Mouse (Mus musculus): Measurements from ENCODE around the gene St6galnac3. TPM values are rescaled to one million over a fixed set of nuclear protein-coding genes. Genes with fewer than 3 reads are reported as not detected.

St6galnac3 gene
- polyA plus RNA-seq, 1 experiment from 2014 or later, result 10.2 TPM

DNA sequence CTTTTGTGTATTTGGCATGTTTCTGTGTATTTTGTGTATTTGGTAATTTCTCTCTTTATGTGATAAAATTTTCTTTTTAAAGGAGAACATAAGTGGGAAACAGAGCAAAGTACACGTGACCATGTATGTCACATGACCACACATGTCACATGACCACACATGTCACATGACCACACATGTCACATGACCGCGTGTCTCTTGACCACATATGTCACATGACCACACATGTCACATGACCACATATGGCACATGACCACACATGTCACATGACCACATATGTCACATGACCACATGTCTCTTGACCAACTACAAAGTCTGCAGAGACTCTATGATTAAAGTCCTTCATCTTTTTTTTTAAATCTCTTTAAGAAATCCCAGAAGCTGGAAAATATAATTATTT lies 413.0 kb downstream of the St6galnac3 start:
- Histone ChIP-seq H3K4me1 (replicated peaks) (no peaks in the 10 kb centered on the region), H3K27ac (replicated peaks) (no peak overlapping the region), H3K36me3 (replicated peaks) (no peaks in the 10 kb centered on the region), H3K9ac (no peak overlapping the region), H3K27me3 (no peaks in the 10 kb centered on the region), H3K4me2 (no peak overlapping the region), H3K4me3 (replicated peaks) (no peak overlapping the region), H3K9me3 (replicated peaks) (no peaks in the 10 kb centered on the region)
- no peak for ATAC-seq (ENCODE audit: insufficient read depth)
- 80% methylated on average over 3 of the region's 3 CpGs for WGBS (ENCODE audit: insufficient replicate concordance)

DNA sequence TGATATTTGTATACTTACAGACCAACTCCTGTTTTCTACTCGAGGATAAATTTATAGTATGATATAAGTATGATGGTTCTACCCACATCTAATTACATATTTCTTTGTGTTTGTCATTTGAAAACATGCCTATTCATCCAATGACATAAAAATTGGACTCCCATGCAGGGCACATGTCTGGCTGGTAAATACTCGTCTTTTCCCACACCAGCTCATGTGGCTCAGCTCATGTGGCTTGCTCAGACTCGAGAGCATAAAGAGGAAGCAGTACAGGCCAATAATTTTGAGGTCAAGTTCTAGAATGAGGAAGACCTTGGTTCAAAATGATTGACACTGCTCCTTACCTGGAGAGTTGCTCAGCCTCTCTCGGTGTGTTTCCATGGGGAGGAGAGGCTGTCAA lies 416.6 kb downstream of the St6galnac3 start:
- H3K27me3 ChIP-seq, result no peaks in the 10 kb centered on the region
- no peak overlapping the region for H3K9ac ChIP-seq
- 45% methylated on average over 4 of the region's 4 CpGs for WGBS (ENCODE audit: insufficient replicate concordance)
- no peak for ATAC-seq (ENCODE audit: insufficient read depth)
- no peaks in the 10 kb centered on the region for H3K36me3 ChIP-seq (replicated peaks)
- H3K4me2 ChIP-seq, result no peak overlapping the region
- no peak overlapping the region for H3K27ac ChIP-seq (replicated peaks)
- H3K4me1 ChIP-seq (replicated peaks), result no peaks in the 10 kb centered on the region
- no peak overlapping the region for H3K4me3 ChIP-seq (replicated peaks)
- no peaks in the 10 kb centered on the region for H3K9me3 ChIP-seq (replicated peaks)

DNA sequence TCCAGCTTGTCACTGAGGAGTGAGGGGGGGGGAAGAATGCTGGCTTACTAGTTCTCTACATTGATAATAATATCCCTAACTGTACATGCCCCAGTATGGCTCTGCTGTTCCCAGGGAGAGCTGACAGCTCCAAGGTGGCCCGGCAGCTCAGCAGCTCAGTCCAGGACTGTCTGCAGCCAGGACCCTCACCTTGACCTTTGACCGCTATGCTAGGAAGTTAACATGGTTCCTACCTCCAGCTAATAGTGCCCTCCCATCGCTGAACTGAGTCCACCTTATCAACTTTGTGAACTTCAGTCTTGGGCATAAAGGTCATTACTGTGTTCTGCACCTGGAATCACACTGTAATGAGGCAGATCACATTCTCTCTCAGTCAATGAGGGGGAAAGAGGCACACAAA lies 419.8 kb downstream of the St6galnac3 start:
- 57% methylated on average over 3 of the region's 3 CpGs for WGBS (ENCODE audit: insufficient replicate concordance)

DNA sequence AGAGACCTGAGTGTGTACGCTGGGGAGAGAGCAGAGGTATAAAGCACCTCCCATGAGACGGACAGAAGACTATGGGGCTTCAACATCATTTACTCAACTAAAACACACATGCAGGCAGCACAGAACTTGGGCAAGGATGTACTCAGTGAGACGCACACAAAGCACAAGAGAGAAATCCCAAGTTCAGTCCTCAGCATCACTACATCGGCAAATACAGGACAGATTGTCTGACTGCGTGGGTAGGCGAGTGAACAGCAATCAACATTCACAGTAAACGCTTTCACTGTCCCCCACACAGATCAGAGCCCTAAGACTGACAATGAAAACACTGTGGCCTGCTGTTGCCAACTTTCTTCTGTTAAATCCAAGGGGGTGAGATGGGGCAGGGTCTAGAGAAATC lies 422.6 kb downstream of the St6galnac3 start:
- H3K4me3 ChIP-seq (replicated peaks), result no peak overlapping the region
- no peak overlapping the region for H3K9ac ChIP-seq
- no peaks in the 10 kb centered on the region for H3K4me1 ChIP-seq (replicated peaks)
- 77% methylated on average over 7 of the region's 7 CpGs for WGBS (ENCODE audit: insufficient replicate concordance)
- no peak overlapping the region for H3K4me2 ChIP-seq
- H3K27ac ChIP-seq (replicated peaks), result no peak overlapping the region
- no peaks in the 10 kb centered on the region for H3K9me3 ChIP-seq (replicated peaks)
- no peaks in the 10 kb centered on the region for H3K27me3 ChIP-seq
- no peaks in the 10 kb centered on the region for H3K36me3 ChIP-seq (replicated peaks)
- ATAC-seq (ENCODE audit: insufficient read depth), result no peak

More for the DNA sequence above, 419.8 kb downstream of the St6galnac3 start:
- Histone ChIP-seq H3K4me2 (no peak overlapping the region), H3K9ac (no peak overlapping the region), H3K9me3 (replicated peaks) (no peaks in the 10 kb centered on the region), H3K27me3 (no peaks in the 10 kb centered on the region), H3K27ac (replicated peaks) (no peak overlapping the region), H3K4me1 (replicated peaks) (no peaks in the 10 kb centered on the region), H3K4me3 (replicated peaks) (no peak overlapping the region), H3K36me3 (replicated peaks) (no peaks in the 10 kb centered on the region)
- ATAC-seq (ENCODE audit: insufficient read depth), result no peak

DNA sequence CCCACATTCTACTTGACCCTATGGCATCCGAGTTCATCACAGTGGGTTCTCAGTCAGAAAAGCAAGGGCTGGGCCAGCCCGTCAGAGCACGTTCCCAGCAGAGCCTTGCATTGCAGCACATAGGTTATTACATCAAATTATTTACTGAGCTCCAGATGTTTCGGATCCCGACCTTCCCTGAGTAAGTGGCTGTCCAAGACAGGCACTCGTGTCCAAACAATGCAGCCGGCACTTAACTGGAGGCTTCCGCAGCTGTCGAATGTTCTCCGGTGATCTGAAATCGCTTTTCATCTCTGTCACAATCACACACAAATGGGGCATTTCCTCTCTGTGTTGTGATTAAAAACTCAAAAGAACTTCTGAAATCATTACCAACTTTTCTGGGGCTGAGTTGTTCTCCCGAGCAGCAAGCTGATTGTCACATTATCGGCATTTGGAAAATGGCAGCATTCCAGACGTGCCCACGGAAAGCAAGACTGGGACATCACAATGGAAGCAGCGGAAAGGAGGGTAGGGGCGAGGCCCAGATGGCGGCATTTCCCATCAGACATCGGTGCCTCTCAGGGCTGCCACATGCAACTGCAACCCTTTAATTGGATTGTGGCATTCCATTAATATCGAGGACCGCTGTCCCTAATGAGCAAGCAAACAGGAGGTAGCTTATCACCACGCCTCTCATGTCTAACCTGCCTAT lies 428.5 kb downstream of the St6galnac3 start:
- Histone ChIP-seq H3K4me1 (replicated peaks) (no peaks in the 10 kb centered on the region), H3K4me2 (no peak overlapping the region), H3K4me3 (replicated peaks) (no peak overlapping the region), H3K36me3 (replicated peaks) (no peaks in the 10 kb centered on the region), H3K9me3 (replicated peaks) (no peaks in the 10 kb centered on the region), H3K27me3 (no peaks in the 10 kb centered on the region), H3K9ac (no peak overlapping the region), H3K27ac (replicated peaks) (no peak overlapping the region)
- WGBS (ENCODE audit: insufficient replicate concordance), result 75% methylated on average over 22 of the region's 22 CpGs
- ATAC-seq (ENCODE audit: insufficient read depth), result no peak

DNA sequence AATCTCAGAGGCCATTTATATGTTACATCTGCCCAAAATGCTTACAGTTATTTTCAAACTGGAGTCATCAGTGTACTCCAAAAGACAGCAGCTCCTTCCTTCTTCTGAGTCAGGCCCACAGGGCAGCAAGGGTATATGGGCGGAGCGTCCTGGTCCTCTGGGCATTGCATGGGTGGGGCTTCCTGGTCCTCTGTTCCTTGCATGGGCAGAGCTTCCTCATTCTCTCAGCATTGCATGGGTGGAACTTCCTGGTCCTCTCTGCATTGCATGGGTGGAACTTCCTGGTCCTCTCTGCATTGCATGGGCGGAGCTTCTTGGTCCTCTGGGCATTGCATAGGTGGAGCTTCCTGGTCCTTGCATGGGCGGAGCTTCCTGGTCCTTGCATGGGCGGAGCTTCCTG lies 432.1 kb downstream of the St6galnac3 start:
- no peaks in the 10 kb centered on the region for H3K4me1 ChIP-seq (replicated peaks)
- H3K27me3 ChIP-seq, result no peaks in the 10 kb centered on the region
- H3K27ac ChIP-seq (replicated peaks), result no peak overlapping the region
- H3K36me3 ChIP-seq (replicated peaks), result no peaks in the 10 kb centered on the region
- ATAC-seq (ENCODE audit: insufficient read depth), result no peak
- no peak overlapping the region for H3K4me3 ChIP-seq (replicated peaks)
- H3K9ac ChIP-seq, result no peak overlapping the region
- 62% methylated on average over 5 of the region's 5 CpGs for whole genome bisulfite sequencing (ENCODE audit: insufficient replicate concordance)
- H3K9me3 ChIP-seq (replicated peaks), result no peaks in the 10 kb centered on the region
- no peak overlapping the region for H3K4me2 ChIP-seq

DNA sequence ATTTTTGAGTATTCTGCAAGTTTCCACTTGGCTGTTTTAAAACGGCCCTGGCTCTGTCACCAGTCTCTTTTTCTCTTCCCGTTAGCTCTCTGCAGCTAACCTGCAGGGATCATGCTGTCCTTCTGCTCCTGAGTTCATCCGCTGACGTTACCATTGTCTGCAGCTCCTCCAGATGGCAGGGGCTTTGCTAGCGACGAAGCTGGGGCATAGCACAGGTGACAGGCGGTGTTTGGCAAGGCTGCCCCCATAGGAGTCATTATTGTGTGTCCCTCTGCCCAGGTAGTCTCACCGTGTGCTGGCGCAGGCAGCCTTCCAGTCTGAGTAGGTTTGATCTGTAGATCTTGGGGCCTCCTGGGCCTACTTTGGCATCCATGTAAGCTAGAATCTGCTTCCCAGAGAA lies 432.6 kb downstream of the St6galnac3 start:
- Histone ChIP-seq H3K4me3 (replicated peaks) (no peak overlapping the region), H3K36me3 (replicated peaks) (no peaks in the 10 kb centered on the region), H3K9me3 (replicated peaks) (no peaks in the 10 kb centered on the region), H3K4me1 (replicated peaks) (no peaks in the 10 kb centered on the region), H3K27ac (replicated peaks) (no peak overlapping the region), H3K4me2 (no peak overlapping the region), H3K27me3 (no peaks in the 10 kb centered on the region), H3K9ac (no peak overlapping the region)
- no peak for ATAC-seq (ENCODE audit: insufficient read depth)
- WGBS (ENCODE audit: insufficient replicate concordance), result 70% methylated on average over 9 of the region's 9 CpGs

DNA sequence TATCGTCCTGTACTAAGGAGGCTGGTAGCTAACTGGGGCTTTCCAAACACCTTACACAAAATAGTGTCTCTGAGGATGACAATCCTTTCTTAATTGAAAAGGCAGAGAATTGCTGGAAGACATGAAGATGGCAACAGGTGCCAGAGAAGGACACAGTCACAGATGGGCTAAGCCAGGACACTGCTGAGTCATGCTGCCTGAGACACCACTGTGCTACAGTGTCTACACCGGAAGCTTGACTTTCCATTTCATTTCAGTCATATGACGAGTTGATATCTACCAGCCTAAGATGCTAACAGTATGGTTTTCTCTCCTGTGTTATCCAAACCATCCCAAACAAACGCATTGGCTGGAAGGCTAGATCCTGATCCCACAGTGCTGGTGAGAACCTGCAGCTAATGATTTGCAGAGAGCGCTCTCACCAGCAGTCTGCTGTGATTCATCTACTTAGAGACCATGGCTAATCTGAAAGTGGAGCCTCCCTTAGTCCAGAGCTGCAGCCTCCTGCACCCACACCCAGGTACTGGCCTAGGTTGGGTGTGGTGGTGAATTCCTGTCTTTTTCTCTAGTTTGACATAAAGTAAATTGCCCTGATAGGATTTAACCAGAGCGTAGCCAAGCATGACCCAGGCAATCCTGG lies 433.4 kb downstream of the St6galnac3 start:
- no peaks in the 10 kb centered on the region for H3K36me3 ChIP-seq (replicated peaks)
- no peaks in the 10 kb centered on the region for H3K9me3 ChIP-seq (replicated peaks)
- no peak overlapping the region for H3K27ac ChIP-seq (replicated peaks)
- H3K27me3 ChIP-seq, result no peaks in the 10 kb centered on the region
- no peak overlapping the region for H3K4me2 ChIP-seq
- no peak overlapping the region for H3K4me3 ChIP-seq (replicated peaks)
- WGBS (ENCODE audit: insufficient replicate concordance), result 73% methylated on average over 6 of the region's 6 CpGs
- H3K4me1 ChIP-seq (replicated peaks), result no peaks in the 10 kb centered on the region
- no peak overlapping the region for H3K9ac ChIP-seq
- ATAC-seq (ENCODE audit: insufficient read depth), result no peak

DNA sequence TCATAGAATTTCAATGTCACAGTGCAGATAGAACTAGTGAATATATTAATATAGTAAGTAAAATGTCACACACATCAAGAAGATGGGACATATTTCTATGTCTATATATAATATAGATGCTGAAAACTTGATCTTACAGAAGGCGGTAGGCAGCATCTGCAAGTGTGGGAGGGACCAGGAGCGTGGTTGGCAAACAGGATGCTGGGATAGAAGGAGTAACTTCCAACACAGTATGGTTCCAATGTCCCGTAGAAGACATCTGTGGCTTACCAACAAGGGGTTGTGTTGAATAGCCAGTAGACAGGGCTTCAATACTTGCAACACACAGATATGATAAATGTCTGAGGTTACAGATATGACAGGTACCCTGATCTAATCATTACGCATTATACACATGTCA lies 435.0 kb downstream of the St6galnac3 start:
- H3K36me3 ChIP-seq (replicated peaks), result no peaks in the 10 kb centered on the region
- no peak for ATAC-seq (ENCODE audit: insufficient read depth)
- no peaks in the 10 kb centered on the region for H3K4me1 ChIP-seq (replicated peaks)
- H3K9ac ChIP-seq, result no peak overlapping the region
- WGBS (ENCODE audit: insufficient replicate concordance), result 78% methylated on average over 4 of the region's 4 CpGs
- no peak overlapping the region for H3K4me2 ChIP-seq
- no peak overlapping the region for H3K27ac ChIP-seq (replicated peaks)
- H3K9me3 ChIP-seq (replicated peaks), result no peaks in the 10 kb centered on the region
- H3K27me3 ChIP-seq, result no peaks in the 10 kb centered on the region
- H3K4me3 ChIP-seq (replicated peaks), result no peak overlapping the region

DNA sequence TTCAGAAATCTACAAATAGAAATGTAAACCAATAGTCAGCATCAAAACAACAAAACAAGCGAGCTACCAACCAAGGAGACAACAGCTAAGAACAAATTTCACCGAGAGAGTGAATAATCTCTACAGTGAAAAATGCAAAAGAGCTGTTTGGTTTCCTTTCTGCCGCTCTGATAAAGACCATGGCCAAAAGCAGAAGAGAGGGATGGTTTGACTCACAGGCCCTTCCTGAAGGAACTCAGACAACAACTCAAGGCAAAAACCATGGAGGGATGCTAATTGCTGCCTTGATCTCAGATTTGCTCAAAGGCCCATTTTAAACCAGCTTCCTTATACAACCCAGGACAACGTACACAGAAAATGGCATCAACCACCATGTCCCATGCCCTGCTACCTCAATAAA lies 437.4 kb downstream of the St6galnac3 start:
- ATAC-seq (ENCODE audit: insufficient read depth), result no peak
- WGBS (ENCODE audit: insufficient replicate concordance), result 69% methylated on average over 4 of the region's 4 CpGs
- no peak overlapping the region for H3K4me3 ChIP-seq (replicated peaks)
- H3K27me3 ChIP-seq, result no peaks in the 10 kb centered on the region
- H3K9me3 ChIP-seq (replicated peaks), result no peaks in the 10 kb centered on the region
- no peak overlapping the region for H3K4me2 ChIP-seq
- H3K27ac ChIP-seq (replicated peaks), result no peak overlapping the region
- no peak overlapping the region for H3K9ac ChIP-seq
- no peaks in the 10 kb centered on the region for H3K4me1 ChIP-seq (replicated peaks)
- H3K36me3 ChIP-seq (replicated peaks), result no peaks in the 10 kb centered on the region

DNA sequence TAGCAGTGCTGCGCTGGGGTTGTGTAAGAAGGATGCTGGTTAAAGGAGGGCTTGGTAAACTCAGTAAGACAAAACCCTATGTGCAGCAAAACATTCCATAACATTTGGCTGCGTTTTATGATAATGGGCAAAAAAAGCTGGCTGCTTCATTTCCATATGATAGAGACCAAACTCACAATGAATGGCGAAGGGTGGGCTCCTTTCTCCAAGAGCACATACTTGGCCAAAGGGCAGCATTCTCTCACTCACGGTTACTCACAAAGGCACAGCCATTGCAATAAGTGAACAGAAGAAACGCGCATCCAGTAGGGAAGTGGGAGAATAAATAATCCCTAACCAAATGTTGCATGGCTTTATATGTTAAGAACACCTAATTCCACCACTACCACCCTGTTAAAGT lies 437.9 kb downstream of the St6galnac3 start:
- Histone ChIP-seq H3K36me3 (replicated peaks) (no peaks in the 10 kb centered on the region), H3K4me2 (no peak overlapping the region), H3K9ac (no peak overlapping the region), H3K4me3 (replicated peaks) (no peak overlapping the region), H3K27me3 (no peaks in the 10 kb centered on the region), H3K4me1 (replicated peaks) (no peaks in the 10 kb centered on the region), H3K27ac (replicated peaks) (no peak overlapping the region), H3K9me3 (replicated peaks) (no peaks in the 10 kb centered on the region)
- 81% methylated on average over 6 of the region's 6 CpGs for WGBS (ENCODE audit: insufficient replicate concordance)
- ATAC-seq (ENCODE audit: insufficient read depth), result no peak

Measured in liver, embryonic 15.5 days (tissue).